Mouse (Mus musculus): ENCODE results near the gene Lpar2.

- TF ChIP-seq FLI1 (IDR thresholded peaks at IDR 0.05; ENCODE audit: low read length) = no peak
- no peak for TF ChIP-seq GATA1 (IDR thresholded peaks at IDR 0.05; ENCODE audit: borderline replicate concordance, low read length)
Observed at GRCm38 (mm10) chr8:69796721-69797345, 25.4 kb upstream of the Lpar2 start.

Data from megakaryocyte, embryonic 14.5 days (primary cell).